Mouse (Mus musculus) small intestine, adult 2 months (tissue): Measurements from ENCODE around the gene Dock2. TPM values are rescaled to one million over a fixed set of nuclear protein-coding genes. Genes with fewer than 3 reads are reported as not detected.

ENCODE experiments used
- H3K27ac ChIP-seq: fragments of 200-500 bp; 2 replicates; pipeline ENCODE4 v1.5.1; 2012; ENCODE audit warnings: low read depth, low read length, control low read depth, inconsistent platforms; ENCODE audit not compliant: insufficient read depth
- H3K27me3 ChIP-seq: fragments of 200-500 bp; 2 replicates; pipeline ENCODE4 v1.6.1; 2012; ENCODE audit warnings: mild to moderate bottlenecking, moderate library complexity, low read length, inconsistent platforms; ENCODE audit not compliant: control insufficient read depth, insufficient read depth
- H3K36me3 ChIP-seq: fragments of 200-500 bp; 2 replicates; pipeline ENCODE4 v1.6.1; 2012; ENCODE audit warnings: mild to moderate bottlenecking, low read length, control low read depth, inconsistent platforms; ENCODE audit not compliant: control insufficient read depth, insufficient read depth
- H3K4me1 ChIP-seq: fragments of 200-500 bp; 2 replicates; pipeline ENCODE4 v1.6.1; 2012; ENCODE audit warnings: low read length, inconsistent platforms, mixed read lengths; ENCODE audit not compliant: control insufficient read depth, insufficient read depth, insufficient read length
- H3K4me3 ChIP-seq: fragments of 200-500 bp; 2 replicates; pipeline ENCODE4 v1.5.1; 2012; ENCODE audit warnings: low read depth, mild to moderate bottlenecking, control low read depth, inconsistent platforms, low read length, moderate library complexity
- CTCF ChIP-seq: fragments of 200-500 bp; IDR thresholded peaks from 2 replicates; pipeline ENCODE4 v1.5.1; 2012; ENCODE audit warnings: low read depth, mild to moderate bottlenecking, control low read depth, inconsistent platforms, low read length, moderate library complexity, mixed read lengths; ENCODE audit not compliant: insufficient replicate concordance, insufficient read length; ENCODE audit errors: extremely low read depth
- POLR2A ChIP-seq: fragments of 200-500 bp; IDR thresholded peaks from 2 replicates; pipeline ENCODE4 v1.6.1; 2012; ENCODE audit warnings: low read depth, mild to moderate bottlenecking, control low read depth, inconsistent platforms, low read length, moderate library complexity
- WGBS: fragments of 180-500 bp; shearing (Covaris S2); methylation state at CpG from one replicate; pipeline ENCODE4 v1.1.7; 2018; 5-methylcytosine and 5-hydroxymethylcytosine counted together
- polyA plus RNA-seq: library from polyadenylated mRNA; depleted of rRNA; stranded (reverse); fragments of >200 nt; gene quantifications from 2 replicates; pipeline ENCODE4 v1.2.3, GENCODE M21; 2012

The Dock2 gene
- polyA plus RNA-seq, 1 experiment, result 2.5 TPM

- WGBS, result 47% methylated on average over 5 of the region's 5 CpGs
- no peaks in the 10 kb centered on the region for H3K36me3 ChIP-seq
Measured at GRCm38 (mm10) chr11:34431371-34431770, 352.3 kb downstream of the Dock2 start.

GRCm38 (mm10) chr11:34430940-34431339, 352.8 kb downstream of the Dock2 start:
- Histone ChIP-seq H3K4me1 (no peaks in the 10 kb centered on the region), H3K27ac (no peak overlapping the region), H3K36me3 (no peaks in the 10 kb centered on the region), H3K27me3 (no peaks in the 10 kb centered on the region), H3K4me3 (no peak overlapping the region)
- TF ChIP-seq CTCF (no peak), POLR2A (no peak)
- 51% methylated on average over 4 of the region's 4 CpGs for WGBS

More at GRCm38 (mm10) chr11:34431371-34431770, 352.3 kb downstream of the Dock2 start:
- H3K27ac ChIP-seq, result no peak overlapping the region
- H3K4me1 ChIP-seq, result no peaks in the 10 kb centered on the region
- H3K27me3 ChIP-seq, result no peaks in the 10 kb centered on the region
- no peak overlapping the region for H3K4me3 ChIP-seq
- no peak for TF ChIP-seq POLR2A
- no peak for TF ChIP-seq CTCF

- no peaks in the 10 kb centered on the region for H3K27me3 ChIP-seq
- H3K27ac ChIP-seq, result no peak overlapping the region
- H3K4me3 ChIP-seq, result no peak overlapping the region
- TF ChIP-seq CTCF, result no peak
- TF ChIP-seq POLR2A, result no peak
- no peaks in the 10 kb centered on the region for H3K36me3 ChIP-seq
- 78% methylated on average over 5 of the region's 5 CpGs for WGBS
- H3K4me1 ChIP-seq, result no peaks in the 10 kb centered on the region
Measured at GRCm38 (mm10) chr11:34427212-34427611, 356.5 kb downstream of the Dock2 start.

- no peak for TF ChIP-seq CTCF
- no peak for TF ChIP-seq POLR2A
- Histone ChIP-seq H3K4me3 (no peak overlapping the region), H3K27me3 (no peaks in the 10 kb centered on the region), H3K36me3 (no peaks in the 10 kb centered on the region), H3K27ac (no peak overlapping the region), H3K4me1 (no peaks in the 10 kb centered on the region)
- 95% methylated on average over 1 of the region's 1 CpGs for WGBS
Measured at GRCm38 (mm10) chr11:34424546-34424945, 359.1 kb downstream of the Dock2 start.

- H3K27ac ChIP-seq, result no peak overlapping the region
- H3K36me3 ChIP-seq, result no peaks in the 10 kb centered on the region
- no peak for TF ChIP-seq POLR2A
- no peak for TF ChIP-seq CTCF
- H3K27me3 ChIP-seq, result no peaks in the 10 kb centered on the region
- H3K4me3 ChIP-seq, result no peak overlapping the region
- no peaks in the 10 kb centered on the region for H3K4me1 ChIP-seq
- 85% methylated on average over 6 of the region's 6 CpGs for WGBS
Measured at GRCm38 (mm10) chr11:34421061-34421460, 362.6 kb downstream of the Dock2 start.

- 78% methylated on average over 3 of the region's 3 CpGs for WGBS
- no peak overlapping the region for H3K4me3 ChIP-seq
- no peak overlapping the region for H3K27ac ChIP-seq
- no peaks in the 10 kb centered on the region for H3K4me1 ChIP-seq
- H3K27me3 ChIP-seq, result no peaks in the 10 kb centered on the region
- H3K36me3 ChIP-seq, result no peaks in the 10 kb centered on the region
- TF ChIP-seq POLR2A (no peak), CTCF (no peak)
Measured at GRCm38 (mm10) chr11:34416619-34416979, 367.1 kb downstream of the Dock2 start.

GRCm38 (mm10) chr11:34415884-34416618, 367.6 kb downstream of the Dock2 start:
- Histone ChIP-seq H3K4me1 (no peaks in the 10 kb centered on the region), H3K27me3 (no peaks in the 10 kb centered on the region), H3K4me3 (no peak overlapping the region), H3K36me3 (no peaks in the 10 kb centered on the region), H3K27ac (no peak overlapping the region)
- 57% methylated on average over 9 of the region's 9 CpGs for WGBS
- no peak for TF ChIP-seq CTCF
- TF ChIP-seq POLR2A, result no peak

- H3K36me3 ChIP-seq, result no peaks in the 10 kb centered on the region
- TF ChIP-seq POLR2A (no peak), CTCF (no peak)
- H3K27me3 ChIP-seq, result no peaks in the 10 kb centered on the region
- WGBS, result 50% methylated on average over 5 of the region's 5 CpGs
- no peak overlapping the region for H3K27ac ChIP-seq
- no peak overlapping the region for H3K4me3 ChIP-seq
- no peaks in the 10 kb centered on the region for H3K4me1 ChIP-seq
Measured at GRCm38 (mm10) chr11:34406850-34407249, 376.8 kb downstream of the Dock2 start.
